Mouse (Mus musculus) thymus, postnatal 25 days (tissue): ENCODE results near the gene Pdpr.
A peak's percentile ranks its signal among the peaks of the same experiment; 100 is the strongest.
"Not testable (repeated sequence)": the region's sequence is repeated elsewhere in the genome, so short reads cannot be mapped to it uniquely, and the experiment has no call there.

Experiments used
- DNase-seq: peaks from one replicate; pipeline ENCODE4 v3.0.0; 2022

The Pdpr gene

DNA sequence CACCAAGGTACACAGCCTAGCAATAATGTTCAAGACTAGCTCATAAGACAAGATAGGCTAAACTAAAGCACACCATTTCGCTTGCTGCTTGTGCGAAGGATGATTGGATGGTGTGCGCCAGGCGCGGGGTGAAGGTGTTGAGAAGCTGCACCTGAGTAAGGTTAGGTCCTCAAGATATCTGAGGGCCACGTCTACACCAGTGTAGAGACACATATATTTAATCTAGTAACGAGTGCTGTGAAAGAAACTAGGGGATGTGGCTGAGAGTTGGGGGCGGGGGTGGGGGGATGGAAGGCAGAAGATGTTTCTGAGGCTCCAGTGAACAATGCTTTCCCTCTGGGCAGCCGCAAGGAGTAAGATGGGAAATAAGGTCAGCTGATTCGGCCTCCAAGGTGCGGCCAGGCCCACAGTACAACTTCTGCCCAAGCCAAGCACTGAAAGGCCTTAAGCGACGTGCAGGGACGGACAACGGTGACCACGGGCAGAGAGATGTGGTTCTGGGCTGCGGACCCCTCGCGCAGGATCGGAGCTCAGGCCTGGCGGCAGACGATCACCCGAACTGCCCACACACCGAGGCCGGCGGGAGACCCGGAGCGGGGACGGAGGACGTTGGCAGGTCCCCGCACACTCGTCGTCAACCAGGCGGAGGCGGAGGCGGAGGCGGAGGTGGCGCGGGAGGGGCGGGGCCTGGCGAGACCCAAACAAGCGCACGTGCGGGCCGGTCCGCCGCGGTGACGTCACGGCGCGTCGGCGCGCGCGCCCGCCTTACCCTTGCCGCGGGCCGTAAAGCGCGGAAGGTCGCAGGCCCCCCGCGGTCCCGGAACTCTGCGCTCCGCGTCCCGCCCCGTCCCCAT, at the start of gene Pdpr:
TSS of gene Pdpr (plus strand) at position 766 of the 854 bp plus-strand sequence.
- peak; percentile 93 for DNase-seq

DNA sequence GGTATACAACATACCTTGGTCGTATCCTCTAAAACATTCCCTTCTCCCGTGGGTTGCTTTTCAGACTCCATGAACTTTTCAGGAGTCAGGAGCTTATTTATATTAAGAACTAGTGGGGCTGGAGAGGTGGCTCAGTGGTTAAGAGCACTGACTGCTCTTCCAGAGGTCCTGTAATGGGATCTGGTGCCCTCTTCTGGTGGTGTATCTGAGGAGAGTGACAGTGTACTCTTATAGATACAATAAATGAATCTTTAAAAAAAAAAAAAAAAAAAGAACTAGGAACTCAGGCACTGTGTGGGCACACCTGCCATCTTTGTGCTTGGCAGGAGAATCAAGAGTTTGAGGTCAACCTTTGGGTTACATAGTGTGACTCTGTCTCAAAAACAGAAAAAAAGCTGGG, 45.7 kb upstream of the Pdpr start:
- peak; percentile 38 for DNase-seq

DNA sequence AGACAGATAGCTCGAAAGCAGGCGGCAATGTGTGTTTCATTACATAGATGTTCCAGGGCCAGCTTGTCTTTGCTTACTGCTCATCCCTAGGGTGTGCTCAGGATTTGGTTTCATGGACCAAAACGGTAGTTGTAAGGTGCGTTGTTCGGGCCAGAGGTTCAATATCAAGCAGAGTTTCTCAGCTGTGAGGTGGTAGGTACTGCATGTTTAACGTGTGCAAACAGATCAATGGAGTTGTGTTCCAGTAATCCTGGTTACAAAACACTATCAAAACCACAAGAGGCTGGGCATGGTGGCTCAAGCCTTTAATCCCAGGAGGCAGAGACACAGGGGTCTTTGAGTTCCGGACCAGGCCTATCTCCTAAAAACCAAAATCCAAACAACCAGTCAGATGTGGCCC, 45.3 kb upstream of the Pdpr start:
- DNase-seq: no peak

DNA sequence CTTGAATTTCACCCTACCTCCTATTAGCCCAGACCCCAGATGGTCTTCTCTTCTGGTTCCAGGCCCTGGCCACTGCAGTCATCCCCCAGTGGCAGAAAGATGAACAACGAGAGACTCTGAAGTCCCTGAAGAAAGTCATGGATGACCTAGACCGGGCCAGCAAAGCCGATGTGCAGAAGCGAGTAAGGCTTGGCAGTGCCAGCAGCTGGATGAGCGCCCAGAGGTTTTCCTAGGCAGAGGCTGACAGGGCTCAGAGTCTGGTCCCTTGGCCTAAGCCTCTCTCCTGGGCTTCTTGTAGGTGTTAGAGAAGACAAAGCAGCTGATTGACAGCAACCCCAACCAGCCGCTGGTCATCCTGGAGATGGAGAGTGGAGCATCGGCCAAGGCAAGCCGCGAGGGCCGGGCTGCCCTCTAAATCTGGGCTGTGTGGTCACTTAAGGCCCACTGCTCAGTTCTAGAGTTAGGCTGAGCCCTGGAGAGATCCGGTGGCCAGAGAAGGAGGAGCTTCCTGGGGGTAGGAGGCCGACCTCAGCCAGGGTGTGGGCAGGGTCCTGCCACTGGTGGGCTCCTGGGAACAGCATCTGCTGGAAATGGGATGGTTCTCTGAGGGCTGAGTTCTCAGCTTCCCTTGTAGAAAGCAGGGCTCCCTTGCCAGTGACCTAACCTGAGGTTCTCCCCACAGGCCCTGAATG, 40.5 kb upstream of the Pdpr start:
- no peak for DNase-seq

DNA sequence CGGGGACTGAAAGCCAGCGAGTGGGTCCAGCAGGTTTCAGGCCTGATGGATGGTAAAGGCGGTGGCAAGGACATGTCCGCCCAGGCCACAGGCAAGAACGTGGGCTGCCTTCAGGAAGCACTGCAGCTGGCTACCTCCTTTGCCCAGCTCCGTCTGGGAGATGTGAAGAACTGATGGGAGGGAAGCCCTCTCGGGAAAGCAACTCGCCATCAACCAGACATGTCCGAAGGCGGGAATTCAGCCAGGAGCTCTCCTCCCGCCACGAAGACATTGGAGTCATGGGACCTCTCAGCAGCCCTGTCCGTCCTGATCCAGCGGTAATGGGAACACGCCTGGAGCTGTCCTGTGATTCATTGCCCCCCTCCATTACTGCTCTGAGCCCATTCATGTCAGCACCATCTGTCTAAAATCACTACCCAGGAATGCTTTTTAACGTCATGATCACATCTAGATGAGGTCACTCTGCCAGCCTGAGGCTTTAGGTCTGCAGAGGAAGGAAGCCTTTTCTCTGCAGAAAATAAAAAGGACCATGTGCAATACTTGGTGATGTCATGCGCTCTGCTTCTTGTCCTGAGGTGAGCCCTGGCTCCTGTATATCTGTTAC, 39.3 kb upstream of the Pdpr start:
- DNase-seq: no peak

DNA sequence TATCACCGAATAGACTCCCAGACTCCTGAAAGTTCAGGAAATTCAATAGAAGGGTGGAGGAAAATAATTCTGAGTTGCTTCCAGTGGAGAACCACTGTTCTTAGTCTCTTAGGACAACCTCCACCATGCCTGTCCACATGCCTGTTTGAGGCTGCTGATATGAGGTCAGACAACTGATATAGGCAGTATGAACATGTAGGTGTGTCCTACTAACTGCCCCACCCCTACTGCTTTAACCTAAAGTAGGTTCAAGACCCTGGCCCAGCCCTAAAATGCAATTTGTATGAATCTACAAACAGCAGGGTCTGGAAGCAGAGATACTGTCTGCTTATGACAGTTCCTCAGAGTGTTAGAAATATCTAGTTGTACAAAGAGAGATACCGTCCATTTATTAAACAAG, 38.8 kb upstream of the Pdpr start:
- no peak for DNase-seq

DNA sequence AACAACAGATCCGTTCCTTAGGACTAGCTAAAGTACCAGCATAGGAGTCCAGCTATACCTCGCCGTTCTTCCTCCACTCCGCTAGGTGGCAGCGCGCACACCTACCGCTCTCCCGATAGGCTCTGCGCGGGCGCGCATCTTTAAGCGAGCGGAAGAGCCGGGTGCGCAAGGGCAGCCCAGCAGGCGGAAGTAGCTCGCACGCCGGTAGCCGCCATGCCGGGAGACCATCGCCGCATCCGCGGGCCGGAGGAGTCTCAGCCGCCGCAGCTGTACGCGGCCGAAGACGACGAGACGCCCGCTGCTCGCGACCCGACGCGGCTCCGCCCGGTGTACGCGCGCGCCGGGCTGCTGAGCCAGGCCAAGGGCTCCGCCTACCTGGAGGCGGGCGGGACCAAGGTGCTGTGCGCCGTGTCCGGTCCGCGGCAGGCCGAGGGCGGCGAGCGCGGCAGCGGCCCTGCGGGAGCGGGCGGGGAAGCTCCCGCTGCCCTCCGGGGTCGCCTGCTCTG, 38.2 kb upstream of the Pdpr start, which contains the start of gene Exosc6:
TSS of gene Exosc6 (plus strand) at position 182 of the 506 bp plus-strand sequence.
- peak; percentile 90 for DNase-seq

DNA sequence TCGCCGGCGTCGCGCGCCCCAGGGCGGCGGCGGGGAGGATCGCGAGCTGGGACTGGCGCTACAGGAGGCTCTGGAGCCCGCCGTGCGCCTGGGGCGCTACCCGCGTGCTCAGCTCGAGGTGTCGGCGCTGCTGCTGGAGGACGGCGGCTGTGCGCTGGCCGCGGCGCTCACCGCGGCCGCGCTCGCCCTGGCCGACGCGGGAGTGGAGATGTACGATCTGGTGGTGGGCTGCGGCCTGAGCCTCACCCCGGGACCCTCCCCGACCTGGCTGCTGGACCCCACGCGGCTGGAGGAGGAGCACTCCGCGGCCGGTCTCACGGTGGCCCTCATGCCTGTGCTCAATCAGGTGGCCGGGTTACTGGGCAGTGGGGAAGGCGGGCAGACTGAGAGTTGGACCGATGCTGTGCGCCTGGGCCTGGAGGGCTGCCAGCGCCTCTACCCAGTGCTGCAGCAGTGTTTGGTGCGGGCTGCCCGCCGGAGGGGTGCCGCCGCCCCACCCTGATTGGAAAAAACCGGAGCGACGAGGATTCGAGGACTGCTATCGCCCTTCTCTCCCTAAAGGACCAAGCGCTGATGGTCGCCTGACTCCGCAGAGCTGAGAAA, 37.6 kb upstream of the Pdpr start:
- no peak for DNase-seq

DNA sequence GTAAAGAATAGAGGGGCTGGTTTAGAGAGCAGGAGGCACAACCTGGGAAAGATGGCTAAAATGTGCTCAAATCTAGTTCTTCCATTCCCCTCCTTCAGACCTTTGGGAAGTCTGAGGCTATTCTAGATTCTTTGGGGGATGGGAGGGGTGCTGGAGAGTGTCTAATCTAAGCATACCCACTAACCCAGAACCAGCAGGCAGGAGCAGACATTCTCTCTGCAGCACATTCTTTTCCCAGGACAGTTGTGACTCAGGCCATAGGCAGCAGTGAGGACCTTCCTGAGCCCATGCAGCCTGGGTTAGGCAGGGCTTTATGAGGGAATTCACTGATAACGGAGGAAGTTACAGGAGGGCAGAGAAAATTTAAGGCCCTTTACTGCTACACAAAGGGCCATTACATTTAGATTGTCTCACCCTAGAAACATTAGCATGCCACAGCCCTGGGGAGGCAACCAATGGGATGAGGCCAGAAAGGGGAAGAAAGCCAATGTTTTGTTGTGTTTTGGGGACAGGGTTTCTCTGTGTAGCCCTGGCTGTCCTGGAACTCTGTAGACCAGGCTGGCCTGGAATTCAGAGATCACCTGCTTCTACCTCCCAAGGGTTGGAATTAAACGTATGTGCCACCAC, 35.4 kb upstream of the Pdpr start:
- DNase-seq: no peak

DNA sequence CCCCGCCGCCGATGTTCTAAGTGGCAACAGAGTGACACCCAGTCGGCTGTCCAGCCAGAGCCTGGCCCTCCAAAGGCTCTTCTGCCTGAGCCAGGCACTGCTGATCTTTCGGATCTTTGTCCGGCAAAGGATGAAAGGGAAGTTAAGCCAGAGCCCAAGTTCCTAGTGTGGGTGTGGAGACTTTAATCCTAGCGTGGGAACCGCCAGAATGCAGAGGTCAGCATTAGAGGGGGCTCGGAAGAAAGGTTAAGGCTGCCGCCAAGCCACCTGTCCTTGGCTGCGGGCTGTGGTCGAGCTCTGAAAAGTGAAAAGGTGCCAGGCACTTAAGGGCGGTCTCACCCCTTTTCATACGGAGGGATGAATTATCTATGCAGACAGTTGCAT, 32.8 kb upstream of the Pdpr start:
- DNase-seq: no peak

DNA sequence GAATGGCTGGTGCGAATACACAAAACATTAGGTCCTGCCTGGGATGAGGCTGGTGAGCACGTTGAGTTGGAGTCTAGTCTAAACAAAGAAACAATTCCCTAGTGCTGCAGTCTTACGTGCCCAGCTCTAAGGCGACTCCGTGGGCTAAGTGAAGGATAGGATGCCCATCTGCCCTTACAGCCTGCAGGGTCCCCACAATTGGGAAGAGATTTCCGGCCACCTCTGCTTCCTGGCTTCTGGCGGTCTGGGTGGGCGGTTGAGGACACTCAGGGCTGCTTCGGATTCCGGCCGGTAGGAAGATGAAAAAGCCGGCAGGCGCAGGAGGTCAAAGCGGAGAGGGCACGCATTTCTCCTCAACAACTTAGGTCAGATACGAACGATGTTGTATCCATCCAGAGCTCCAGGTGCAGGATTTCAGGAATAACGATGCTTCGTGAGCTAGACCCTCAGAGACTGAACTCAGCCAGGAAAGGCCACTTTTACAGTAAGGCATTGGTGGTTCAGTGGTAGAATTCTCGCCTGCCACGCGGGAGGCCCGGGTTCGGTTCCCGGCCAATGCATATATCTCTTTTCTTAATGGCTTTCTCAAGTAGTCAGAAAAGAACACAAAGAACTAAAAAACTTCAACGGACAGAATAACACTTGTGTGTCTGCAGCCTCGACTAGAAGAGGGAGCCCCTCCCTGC, 32.2 kb upstream of the Pdpr start:
- peak; percentile 90 for DNase-seq

DNA sequence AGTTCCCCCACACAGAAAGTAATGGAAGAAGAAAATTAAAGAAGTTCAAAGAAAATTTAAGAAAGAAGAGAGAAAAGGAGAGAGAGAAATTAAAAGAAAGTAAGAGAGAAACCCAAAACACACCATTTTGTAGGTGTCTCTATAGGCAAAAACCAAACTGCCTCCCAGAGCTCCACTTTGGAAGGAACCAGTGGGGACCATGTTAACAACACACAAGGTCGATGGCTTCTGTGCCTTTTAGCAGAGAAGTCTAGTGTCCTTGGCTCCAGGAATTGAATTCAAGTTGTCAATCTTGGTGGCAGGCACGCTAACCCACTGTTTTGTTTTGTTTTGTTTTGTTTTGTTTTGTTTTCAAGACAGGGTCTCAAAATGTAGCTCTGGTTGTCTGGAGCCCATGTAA, 31.5 kb upstream of the Pdpr start:
- DNase-seq: no peak

DNA sequence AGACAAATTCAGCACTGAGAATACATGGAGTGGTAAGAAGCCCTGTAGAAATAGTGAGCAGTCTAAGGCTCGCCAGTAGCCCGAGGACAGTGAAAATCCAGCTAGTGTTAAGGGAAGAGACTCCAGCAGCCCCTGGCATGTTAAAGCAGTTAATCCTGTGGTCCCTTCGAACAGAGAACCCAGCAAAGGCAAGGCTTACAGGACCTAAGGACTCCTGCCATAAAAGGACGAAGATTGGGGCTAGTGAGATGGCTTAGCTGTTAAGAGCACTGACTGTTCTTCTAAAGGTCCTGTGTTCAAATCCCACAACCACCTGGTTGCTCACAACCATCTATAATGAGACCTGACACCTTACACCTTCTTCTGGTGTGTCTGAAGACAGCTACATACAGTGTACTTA, 28.1 kb upstream of the Pdpr start:
- no peak for DNase-seq

DNA sequence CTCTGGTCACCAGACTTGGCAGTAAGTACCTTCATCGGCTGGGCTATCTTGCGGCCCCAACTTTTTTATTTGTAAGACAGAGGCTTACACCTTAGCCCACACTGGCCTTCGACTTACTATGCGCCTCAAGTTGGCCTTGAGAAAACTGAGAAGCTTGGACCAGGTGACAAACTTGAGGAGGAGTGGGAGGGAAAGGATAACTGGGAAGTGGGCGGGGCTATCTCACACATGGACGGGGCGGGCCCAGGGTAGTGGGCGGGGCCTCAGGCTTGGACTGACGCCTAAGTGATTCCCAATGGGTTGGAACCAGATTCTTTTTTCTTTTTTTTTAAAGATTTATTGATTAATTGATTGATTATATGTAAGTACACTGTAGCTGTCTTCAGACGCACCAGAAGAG, 27.0 kb upstream of the Pdpr start:
- no peak for DNase-seq

DNA sequence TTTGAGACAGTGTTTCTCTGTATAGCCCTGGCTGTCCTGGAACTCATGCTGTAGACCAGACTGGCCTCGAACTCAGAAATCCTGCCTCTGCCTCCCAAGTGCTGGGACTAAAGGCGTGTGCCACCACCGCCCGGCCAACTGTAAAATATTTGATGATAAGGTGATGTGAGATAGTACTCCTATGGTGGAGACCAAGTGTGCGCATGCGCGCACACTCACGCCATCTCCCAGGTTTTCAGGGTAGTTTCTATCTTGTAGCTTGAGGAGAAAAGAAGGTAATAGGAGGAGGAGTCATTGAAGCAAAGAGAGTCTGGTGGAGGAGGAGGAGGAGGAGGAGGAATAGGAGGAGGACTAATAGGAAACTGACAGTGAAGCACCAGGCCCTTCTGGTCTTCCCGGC, 25.8 kb upstream of the Pdpr start:
- DNase-seq: not testable (repeated sequence)

DNA sequence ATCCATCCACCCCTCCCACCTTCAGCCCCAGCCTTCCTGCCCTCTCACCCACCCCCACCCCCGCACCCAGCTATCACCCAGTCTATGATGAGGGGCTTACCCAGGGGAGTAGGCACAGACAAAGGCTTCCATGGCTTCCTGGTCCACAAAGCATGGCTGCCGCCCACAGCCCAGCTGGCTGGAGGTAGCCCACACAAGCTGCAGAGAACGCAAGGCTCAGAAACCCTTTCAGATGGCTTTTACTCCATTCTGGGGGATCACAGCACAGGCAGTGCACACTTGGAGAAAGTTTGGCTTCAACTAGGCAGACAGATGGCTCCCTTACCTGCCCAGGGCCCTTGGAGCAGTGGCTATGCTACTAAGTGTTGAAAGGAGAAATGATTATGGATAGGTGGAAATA, 18.5 kb upstream of the Pdpr start:
- no peak for DNase-seq

DNA sequence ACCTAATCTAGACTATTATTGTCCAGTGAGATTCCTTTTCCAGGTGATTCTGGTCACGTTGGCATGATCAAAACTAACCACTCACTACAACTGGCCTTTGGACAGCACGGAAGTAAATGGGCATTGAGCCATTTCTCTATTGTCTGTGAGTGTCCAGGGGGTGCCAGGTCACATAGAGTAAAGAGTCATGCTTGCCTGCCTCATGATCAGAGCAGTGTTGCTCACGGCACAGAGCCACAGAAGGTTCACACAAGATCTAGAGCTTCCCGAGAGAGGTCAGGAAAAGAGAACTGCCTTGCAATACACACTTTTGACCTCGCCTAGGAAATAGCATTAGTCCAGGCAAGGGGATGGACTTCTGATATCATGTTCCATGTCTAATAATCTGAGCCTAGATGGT, 15.0 kb upstream of the Pdpr start:
- no peak for DNase-seq

DNA sequence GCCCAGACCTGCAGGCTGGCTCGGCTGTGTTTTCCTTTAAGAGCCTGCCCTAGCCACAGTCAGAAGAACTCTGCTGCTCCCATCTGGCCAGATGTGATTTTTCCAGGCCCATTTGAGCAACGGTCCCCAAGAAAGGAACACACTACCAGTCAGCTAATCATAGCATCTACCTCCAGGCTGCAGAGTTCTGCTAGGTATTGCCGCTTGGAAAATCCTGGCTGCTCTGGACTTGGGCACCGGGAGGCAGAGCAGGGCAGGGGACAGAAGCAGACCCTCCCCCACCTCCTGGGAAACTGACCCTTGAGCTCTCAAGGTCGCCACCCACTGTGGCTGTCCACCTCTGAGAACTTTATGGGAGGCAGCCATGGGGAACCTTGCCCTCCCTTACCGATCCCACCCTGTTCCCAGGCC, 14.6 kb upstream of the Pdpr start:
- DNase-seq: no peak

DNA sequence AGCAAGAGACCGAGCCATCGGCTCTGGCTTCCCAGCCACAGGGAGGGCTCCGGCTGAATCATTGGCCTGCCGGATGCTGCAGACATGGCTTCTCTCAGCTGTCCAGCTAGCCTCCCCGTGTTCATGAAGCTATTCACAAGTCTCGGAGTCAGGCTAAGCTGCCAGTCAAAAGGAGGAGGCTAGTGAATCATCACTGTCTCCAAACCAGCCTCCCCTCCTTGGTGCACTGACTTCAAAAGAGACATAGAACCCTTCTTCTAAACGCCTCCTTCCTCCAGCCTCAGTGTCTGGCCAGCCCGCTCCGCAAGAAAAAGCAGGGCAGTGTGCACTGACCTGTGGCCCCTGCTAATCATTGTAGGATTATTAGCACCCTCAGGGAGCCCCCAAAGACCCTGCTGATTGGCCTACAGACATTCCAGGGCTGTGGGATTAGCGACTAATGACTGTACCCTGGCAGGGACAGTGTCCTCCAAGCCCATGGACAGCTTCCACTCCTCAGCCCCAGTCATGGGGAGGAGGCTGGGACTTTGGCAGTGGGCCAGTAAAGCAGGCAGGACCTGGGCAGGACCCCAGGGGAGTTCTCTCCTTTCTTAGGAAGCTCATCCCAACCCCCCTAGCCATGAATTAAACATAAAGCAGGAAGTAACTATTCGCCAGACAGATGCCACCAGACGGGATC, 12.7 kb upstream of the Pdpr start:
- no peak for DNase-seq

DNA sequence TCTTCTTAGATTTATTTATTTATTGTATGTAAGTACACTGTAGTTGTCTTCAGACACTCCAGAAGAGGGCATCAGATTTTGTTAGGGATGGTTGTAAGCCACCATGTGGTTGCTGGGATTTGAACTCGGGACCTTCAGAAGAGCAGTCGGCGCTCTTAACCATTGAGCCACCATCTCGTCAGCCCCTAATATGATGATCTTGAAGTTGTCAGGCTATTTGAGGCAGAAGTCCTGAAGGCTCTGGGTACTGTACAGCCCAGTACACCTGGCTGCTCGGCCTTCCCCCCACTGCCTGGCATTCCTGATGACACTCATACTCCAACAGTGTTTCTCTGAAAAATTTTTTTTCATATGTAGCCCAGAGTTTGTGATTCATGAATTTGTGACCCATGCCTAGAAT, 10.5 kb upstream of the Pdpr start:
- not testable (repeated sequence) for DNase-seq

DNA sequence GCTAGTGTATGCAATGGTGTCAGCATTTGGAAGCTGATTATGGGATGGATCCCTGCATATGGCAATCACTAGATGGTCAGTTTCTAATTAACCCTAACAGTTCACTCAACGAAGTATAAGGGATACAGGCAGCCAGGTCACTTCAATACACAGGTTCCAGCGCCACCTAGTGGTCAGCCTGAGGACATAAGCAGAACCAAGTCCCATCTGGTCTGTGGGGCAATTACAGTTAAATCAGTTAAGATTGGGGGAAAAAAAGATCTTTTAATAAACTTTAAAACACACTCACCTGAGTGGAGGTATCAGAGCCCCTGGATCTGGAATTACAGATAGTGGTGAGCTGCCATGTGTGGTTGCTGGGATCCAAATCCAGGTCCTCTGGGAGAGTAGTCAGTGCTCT, 4.3 kb upstream of the Pdpr start:
- DNase-seq: peak; percentile 75

DNA sequence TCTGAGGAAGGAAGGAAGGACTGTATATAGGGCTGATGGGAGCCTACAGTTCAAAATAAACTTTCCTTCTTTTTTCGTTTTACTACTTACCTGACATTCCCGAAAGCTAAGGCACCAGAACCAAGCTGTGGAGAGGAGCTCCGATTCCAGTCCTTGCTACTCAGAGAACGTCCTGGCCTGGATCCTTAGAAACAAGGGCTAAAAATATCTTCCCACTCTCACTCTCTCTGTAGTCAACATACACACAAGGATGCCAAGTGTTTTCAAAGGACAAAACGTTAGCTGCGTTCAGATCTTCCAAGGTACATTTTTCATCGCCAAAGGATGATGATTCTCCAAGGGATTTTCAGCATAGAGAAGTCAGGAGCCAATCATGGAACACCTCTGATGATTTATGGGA, 2.7 kb upstream of the Pdpr start:
- no peak for DNase-seq
